Mouse (Mus musculus) hindbrain, embryonic 12.5 days (tissue): ENCODE results near the gene Vmp1. TPM values are rescaled to one million over a fixed set of nuclear protein-coding genes. Genes with fewer than 3 reads are reported as not detected.

Source experiments
- ATAC-seq: fragments of 200-750 bp; cut with Nextera tagmentation; 2 replicates; pipeline ENCODE4 v1.8.0; 2017; ENCODE audit warnings: moderate TSS enrichment; ENCODE audit not compliant: low FRiP score
- H3K27ac ChIP-seq: fragments of 300-500 bp; sonication (generic); 2 replicates; pipeline ENCODE4 v1.5.1; 2016; ENCODE audit warnings: mild to moderate bottlenecking
- H3K27me3 ChIP-seq: fragments of 300-500 bp; sonication (generic); 2 replicates; pipeline ENCODE4 v1.6.1; 2016; ENCODE audit warnings: mild to moderate bottlenecking
- H3K36me3 ChIP-seq: fragments of 300-500 bp; sonication (generic); 2 replicates; pipeline ENCODE4 v1.6.1; 2016; ENCODE audit warnings: mild to moderate bottlenecking
- H3K4me1 ChIP-seq: fragments of 300-500 bp; sonication (generic); 2 replicates; pipeline ENCODE4 v1.6.1; 2016
- H3K4me2 ChIP-seq: fragments of 300-500 bp; sonication (generic); replicated peaks from 2 replicates; pipeline ENCODE4 v1.6.1; 2016; ENCODE audit warnings: mild to moderate bottlenecking
- H3K4me3 ChIP-seq: fragments of 300-500 bp; sonication (generic); 2 replicates; pipeline ENCODE4 v1.5.1; 2016; ENCODE audit warnings: mild to moderate bottlenecking
- H3K9ac ChIP-seq: fragments of 300-500 bp; sonication (generic); 2 replicates; pipeline ENCODE4 v1.6.1; 2016; ENCODE audit warnings: mild to moderate bottlenecking, moderate library complexity
- H3K9me3 ChIP-seq: fragments of 300-500 bp; sonication (generic); replicated peaks from 2 replicates; pipeline ENCODE4 v1.6.1; 2016; ENCODE audit warnings: mild to moderate bottlenecking
- WGBS: fragments of 180-500 bp; shearing (Covaris S2); methylation state at CpG from one replicate; pipeline ENCODE4 v1.1.7; 2016; 5-methylcytosine and 5-hydroxymethylcytosine counted together
- polyA plus RNA-seq: library from polyadenylated mRNA; unstranded; fragments of >200 nt; fragmentation: Nextera tagmentation; extraction: Ambion mirVana; gene quantifications from 2 replicates; pipeline ENCODE4 v1.2.1, GENCODE M21; 2016

Gene Vmp1
- polyA plus RNA-seq, 1 experiment from 2014 or later = 90.0 TPM

- no peak for ATAC-seq
- WGBS = 92% methylated on average over 5 of the region's 5 CpGs
- Histone ChIP-seq H3K9ac (no peak overlapping the region), H3K4me2 (no peak overlapping the region), H3K4me1 (no peaks in the 10 kb centered on the region), H3K9me3 (no peaks in the 10 kb centered on the region), H3K27ac (no peak overlapping the region), H3K36me3 (peaks cover 17% of the 10 kb centered on the region), H3K27me3 (no peaks in the 10 kb centered on the region), H3K4me3 (no peak overlapping the region)
Measured at GRCm38 (mm10) chr11:86604732-86605520, 78.7 kb downstream of the Vmp1 start.

GRCm38 (mm10) chr11:86604289-86604688 is 79.3 kb downstream of the Vmp1 start:
- ATAC-seq = no peak
- H3K4me2 ChIP-seq = no peak overlapping the region
- peaks cover 17% of the 10 kb centered on the region for H3K36me3 ChIP-seq
- no peaks in the 10 kb centered on the region for H3K9me3 ChIP-seq
- H3K4me3 ChIP-seq = no peak overlapping the region
- H3K4me1 ChIP-seq = no peaks in the 10 kb centered on the region
- no peak overlapping the region for H3K27ac ChIP-seq
- 92% methylated on average over 3 of the region's 3 CpGs for WGBS
- no peak overlapping the region for H3K9ac ChIP-seq
- no peaks in the 10 kb centered on the region for H3K27me3 ChIP-seq

- Histone ChIP-seq H3K4me1 (no peaks in the 10 kb centered on the region), H3K9me3 (no peaks in the 10 kb centered on the region), H3K27ac (no peak overlapping the region), H3K36me3 (peaks cover 17% of the 10 kb centered on the region), H3K4me3 (no peak overlapping the region), H3K4me2 (no peak overlapping the region), H3K9ac (no peak overlapping the region), H3K27me3 (no peaks in the 10 kb centered on the region)
- 96% methylated on average over 1 of the region's 1 CpGs for WGBS
- ATAC-seq = no peak
Measured at GRCm38 (mm10) chr11:86603719-86604118, 79.9 kb downstream of the Vmp1 start.

- WGBS = 59% methylated on average over 3 of the region's 3 CpGs
- no peak overlapping the region for H3K27ac ChIP-seq
- H3K4me2 ChIP-seq = no peak overlapping the region
- H3K9me3 ChIP-seq = no peaks in the 10 kb centered on the region
- no peak overlapping the region for H3K4me3 ChIP-seq
- peaks cover 12% of the 10 kb centered on the region for H3K36me3 ChIP-seq
- no peaks in the 10 kb centered on the region for H3K27me3 ChIP-seq
- no peak overlapping the region for H3K9ac ChIP-seq
- no peaks in the 10 kb centered on the region for H3K4me1 ChIP-seq
- no peak for ATAC-seq
Measured at GRCm38 (mm10) chr11:86602116-86602515, 81.5 kb downstream of the Vmp1 start.

GRCm38 (mm10) chr11:86600209-86600557 is 83.5 kb downstream of the Vmp1 start:
- Histone ChIP-seq H3K27ac (no peak overlapping the region), H3K4me1 (no peaks in the 10 kb centered on the region), H3K4me2 (no peak overlapping the region), H3K27me3 (no peaks in the 10 kb centered on the region), H3K4me3 (no peak overlapping the region), H3K9me3 (no peaks in the 10 kb centered on the region), H3K9ac (no peak overlapping the region), H3K36me3 (no peaks in the 10 kb centered on the region)
- 92% methylated on average over 7 of the region's 7 CpGs for WGBS
- no peak for ATAC-seq

GRCm38 (mm10) chr11:86599378-86600208 is 84.0 kb downstream of the Vmp1 start:
- Histone ChIP-seq H3K27ac (no peak overlapping the region), H3K27me3 (no peaks in the 10 kb centered on the region), H3K4me1 (no peaks in the 10 kb centered on the region), H3K4me3 (no peak overlapping the region), H3K9ac (no peak overlapping the region), H3K4me2 (no peak overlapping the region), H3K9me3 (no peaks in the 10 kb centered on the region), H3K36me3 (no peaks in the 10 kb centered on the region)
- 83% methylated on average over 4 of the region's 4 CpGs for WGBS
- ATAC-seq = no peak

- Histone ChIP-seq H3K4me1 (0 out of 2 replicates have a peak, but pooled peaks cover 3% of the 10 kb centered on the region), H3K9me3 (no peaks in the 10 kb centered on the region), H3K4me3 (no peak overlapping the region), H3K36me3 (no peaks in the 10 kb centered on the region), H3K27me3 (no peaks in the 10 kb centered on the region), H3K9ac (no peak overlapping the region), H3K4me2 (no peak overlapping the region), H3K27ac (no peak overlapping the region)
- WGBS = 96% methylated on average over 1 of the region's 1 CpGs
- ATAC-seq = no peak
Measured at GRCm38 (mm10) chr11:86598572-86598971, 85.1 kb downstream of the Vmp1 start.

- Histone ChIP-seq H3K27me3 (no peaks in the 10 kb centered on the region), H3K36me3 (no peaks in the 10 kb centered on the region), H3K4me3 (no peak overlapping the region), H3K9ac (no peak overlapping the region), H3K27ac (no peak overlapping the region), H3K9me3 (no peaks in the 10 kb centered on the region), H3K4me1 (peaks cover 5% of the 10 kb centered on the region; the same call in 1 of the 2 replicates), H3K4me2 (no peak overlapping the region)
- ATAC-seq = no peak
- 88% methylated on average over 5 of the region's 5 CpGs for WGBS
Measured at GRCm38 (mm10) chr11:86598154-86598553, 85.5 kb downstream of the Vmp1 start.

- no peaks in the 10 kb centered on the region for H3K27me3 ChIP-seq
- H3K9me3 ChIP-seq = no peaks in the 10 kb centered on the region
- 97% methylated on average over 3 of the region's 3 CpGs for WGBS
- ATAC-seq = no peak
- H3K36me3 ChIP-seq = no peaks in the 10 kb centered on the region
- no peak overlapping the region for H3K4me2 ChIP-seq
- H3K4me1 ChIP-seq = peaks cover 7% of the 10 kb centered on the region; the same call in 1 of the 2 replicates
- no peak overlapping the region for H3K9ac ChIP-seq
- H3K4me3 ChIP-seq = no peak overlapping the region
- H3K27ac ChIP-seq = no peak overlapping the region
Measured at GRCm38 (mm10) chr11:86596976-86597375, 86.7 kb downstream of the Vmp1 start.

- H3K9ac ChIP-seq = no peak overlapping the region
- no peak overlapping the region for H3K4me3 ChIP-seq
- no peaks in the 10 kb centered on the region for H3K36me3 ChIP-seq
- no peak overlapping the region for H3K4me2 ChIP-seq
- no peaks in the 10 kb centered on the region for H3K27me3 ChIP-seq
- H3K4me1 ChIP-seq = peaks cover 7% of the 10 kb centered on the region; the same call in 1 of the 2 replicates
- H3K9me3 ChIP-seq = no peaks in the 10 kb centered on the region
- 90% methylated on average over 7 of the region's 7 CpGs for WGBS
- no peak overlapping the region for H3K27ac ChIP-seq
- ATAC-seq = no peak
Measured at GRCm38 (mm10) chr11:86596187-86596960, 87.3 kb downstream of the Vmp1 start.

GRCm38 (mm10) chr11:86595366-86595765 is 88.3 kb downstream of the Vmp1 start:
- Histone ChIP-seq H3K4me3 (no peak overlapping the region), H3K27me3 (no peaks in the 10 kb centered on the region), H3K9me3 (no peaks in the 10 kb centered on the region), H3K9ac (no peak overlapping the region), H3K36me3 (no peaks in the 10 kb centered on the region), H3K27ac (no peak overlapping the region), H3K4me2 (no peak overlapping the region), H3K4me1 (peaks cover 7% of the 10 kb centered on the region; the same call in 1 of the 2 replicates)
- no peak for ATAC-seq
- WGBS = 94% methylated on average over 6 of the region's 6 CpGs
